Mouse (Mus musculus) C2C12 (cell line): ENCODE measurements around the gene Tcp10a.
"Not testable (repeated sequence)": the region's sequence is repeated elsewhere in the genome, so short reads cannot be mapped to it uniquely, and the experiment has no call there.

Source experiments
- CEBPB ChIP-seq: IDR thresholded peaks from one replicate; pipeline ENCODE4 v1.6.1; 2011; ENCODE audit warnings: low read depth, mild to moderate bottlenecking, control low read depth, moderate library complexity
- CTCF ChIP-seq: IDR thresholded peaks from one replicate; pipeline ENCODE4 v1.5.1; 2011; ENCODE audit not compliant: control insufficient read depth, insufficient read depth, insufficient read length
- MAX ChIP-seq: IDR thresholded peaks from one replicate; pipeline ENCODE4 v1.6.1; 2011; ENCODE audit warnings: mild to moderate bottlenecking, control low read depth
- MYOD1 ChIP-seq: IDR thresholded peaks from one replicate; pipeline ENCODE4 v1.6.1; 2011; ENCODE audit warnings: low read depth; ENCODE audit not compliant: control insufficient read depth, insufficient read length
- MYOG ChIP-seq: IDR thresholded peaks from one replicate; pipeline ENCODE4 v1.6.1; 2011; ENCODE audit not compliant: control insufficient read depth, insufficient read length; ENCODE audit errors: extremely low read depth

GRCm38 (mm10) chr17:7385364-7385763 lies 60.9 kb downstream of the Tcp10a start, which contains the start of gene Unc93a2:
- not testable (repeated sequence) for TF ChIP-seq CTCF, MAX, MYOD1, CEBPB, MYOG
